Mouse (Mus musculus): ENCODE results near the gene Hectd4.

- no peak for TF ChIP-seq GATA1 (IDR thresholded peaks at IDR 0.05; ENCODE audit: borderline replicate concordance, low read length)
- TF ChIP-seq FLI1 (IDR thresholded peaks at IDR 0.05; ENCODE audit: low read length): no peak
Measured at GRCm38 (mm10) chr5:121276808-121277207, 56.8 kb downstream of the Hectd4 start.

Measured in megakaryocyte, embryonic 14.5 days (primary cell).